ENCODE assay signal across 25 mouse cellular contexts in the genomic region with DNA sequence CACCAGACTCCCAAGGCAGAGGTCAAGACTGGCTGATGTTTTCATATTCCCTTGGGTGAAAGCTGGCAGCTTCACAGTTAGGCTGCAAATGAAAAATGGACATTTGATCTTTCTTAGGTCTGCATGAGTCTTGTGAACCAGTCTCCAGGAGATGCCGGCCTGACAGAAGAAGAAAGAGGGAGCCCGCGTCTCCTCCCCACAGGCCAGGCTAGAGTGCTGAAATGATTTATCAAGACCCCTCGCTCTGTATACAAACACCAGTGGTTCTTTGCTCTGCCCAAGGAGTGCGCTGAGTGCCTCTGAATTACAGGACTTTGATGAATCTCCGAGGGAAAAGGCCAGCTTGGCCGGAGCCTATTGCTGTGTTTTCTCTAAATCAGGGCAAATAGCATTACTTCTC.
A peak's percentile ranks its signal among the peaks of the same experiment; 100 is the strongest.
DNase-seq lines count a peak whose midpoint lies in the region; ATAC-seq lines count a peak whose summit lies in the region.
"Had no signal": no experiment of that assay in that cellular context is flagged by ENCODE, and none has a peak within 500 bp of the region (broad histone marks: within the 10 kb centered on the region; RNA-seq: fewer than 3 reads in every experiment).

No protein-coding gene starts in this region.

- WGBS in hindbrain, embryonic 11.5 days: 48% methylated on average over 7 of the region's 7 CpGs
- 59% methylated on average over 7 of the region's 7 CpGs for WGBS in hindbrain, embryonic 12.5 days
- WGBS in neural tube, embryonic 11.5 days: 43% methylated on average over 7 of the region's 7 CpGs

- ATAC-seq in hindbrain, embryonic 11.5 days (ENCODE audit: low FRiP score): no peak
- no peak for ATAC-seq in hindbrain, embryonic 12.5 days (ENCODE audit: low FRiP score)
- ATAC-seq in neural tube, embryonic 11.5 days (ENCODE audit: insufficient read depth, low FRiP score, low TSS enrichment): no peak
- ATAC-seq: forebrain, embryonic 15.5 days; midbrain, embryonic 15.5 days had no signal

- peak; percentile 5 for DNase-seq in hindbrain, embryonic 11.5 days (ENCODE audit: low spot score)
- peak; percentile 11 for DNase-seq in lung, postnatal 10 days
- no peak for DNase-seq in lung, adult 18-20 months
- DNase-seq in embryo, embryonic 10.5 days (ENCODE audit: low spot score): peak; percentile 50
- peak; percentile 24 for DNase-seq in neural tube, embryonic 11.5 days (ENCODE audit: low spot score)
- no peak for DNase-seq in gastrocnemius, postnatal 10 days
- DNase-seq: cerebellum, adult 2 months; cerebellum, postnatal 25 days; gastrocnemius, postnatal 14 days; heart, adult 11 months; heart, postnatal 10 days; kidney, adult 9 months; left cerebral cortex, postnatal 4 days; liver; thymus, adult 2 months had no signal

- no peak overlapping the region for H3K4me2 ChIP-seq in hindbrain, embryonic 11.5 days (replicated peaks; ENCODE audit: low read depth, low read length)
- H3K4me2 ChIP-seq in hindbrain, embryonic 12.5 days (replicated peaks): no peak overlapping the region
- no peak overlapping the region for H3K4me2 ChIP-seq in neural tube, embryonic 11.5 days (ENCODE audit: low read depth)
- H3K4me2 ChIP-seq: forebrain, embryonic 15.5 days; heart, embryonic 12.5 days; hindbrain, embryonic 14.5 days; liver, embryonic 15.5 days; midbrain, embryonic 15.5 days had no signal

- no peaks in the 10 kb centered on the region for H3K9me3 ChIP-seq in hindbrain, embryonic 11.5 days (ENCODE audit: control insufficient read depth, low read length)
- no peaks in the 10 kb centered on the region for H3K9me3 ChIP-seq in hindbrain, embryonic 12.5 days (replicated peaks)
- no peaks in the 10 kb centered on the region for H3K9me3 ChIP-seq in neural tube, embryonic 11.5 days (ENCODE audit: control insufficient read depth, low read length)
- H3K9me3 ChIP-seq: embryonic facial prominence, embryonic 10.5 days; forebrain, embryonic 15.5 days; heart, embryonic 12.5 days; liver, embryonic 15.5 days; midbrain, embryonic 15.5 days had no signal

- H3K4me3 ChIP-seq in hindbrain, embryonic 11.5 days (ENCODE audit: low read depth, low read length): no peak overlapping the region
- H3K4me3 ChIP-seq in hindbrain, embryonic 12.5 days: no peak overlapping the region
- H3K4me3 ChIP-seq in neural tube, embryonic 11.5 days (ENCODE audit: low read depth, low read length): no peak overlapping the region
- H3K4me3 ChIP-seq: embryonic facial prominence, embryonic 10.5 days; forebrain, embryonic 15.5 days; heart, embryonic 12.5 days; liver, embryonic 15.5 days; megakaryocyte, embryonic 14.5 days; midbrain, embryonic 15.5 days; myocyte had no signal

- H3K36me3 ChIP-seq in hindbrain, embryonic 11.5 days (ENCODE audit: control insufficient read depth, insufficient read depth, low read length): no peaks in the 10 kb centered on the region
- H3K36me3 ChIP-seq in hindbrain, embryonic 12.5 days: no peaks in the 10 kb centered on the region
- no peaks in the 10 kb centered on the region for H3K36me3 ChIP-seq in neural tube, embryonic 11.5 days (ENCODE audit: control insufficient read depth, insufficient read depth, low read length)
- H3K36me3 ChIP-seq: embryonic facial prominence, embryonic 10.5 days; forebrain, embryonic 15.5 days; heart, embryonic 12.5 days; liver, embryonic 15.5 days; midbrain, embryonic 15.5 days had no signal

- H3K27ac ChIP-seq in hindbrain, embryonic 11.5 days (ENCODE audit: low read depth, low read length): no peak overlapping the region
- no peak overlapping the region for H3K27ac ChIP-seq in hindbrain, embryonic 12.5 days
- H3K27ac ChIP-seq in neural tube, embryonic 11.5 days (ENCODE audit: low read depth, low read length): no peak overlapping the region
- H3K27ac ChIP-seq: embryonic facial prominence, embryonic 10.5 days; forebrain, embryonic 15.5 days; hindbrain, embryonic 14.5 days; liver, embryonic 15.5 days; midbrain, embryonic 15.5 days; stomach, postnatal 0 days had no signal

- no peaks in the 10 kb centered on the region for H3K4me1 ChIP-seq in hindbrain, embryonic 11.5 days (replicated peaks; ENCODE audit: control insufficient read depth, insufficient read depth, low read length)
- H3K4me1 ChIP-seq in hindbrain, embryonic 12.5 days: 0 out of 2 replicates have a peak, but pooled peaks cover 2% of the 10 kb centered on the region
- H3K4me1 ChIP-seq in neural tube, embryonic 11.5 days (ENCODE audit: control insufficient read depth, insufficient read depth, low read length): no peaks in the 10 kb centered on the region
- H3K4me1 ChIP-seq: embryonic facial prominence, embryonic 10.5 days; forebrain, embryonic 15.5 days; heart, embryonic 12.5 days; liver, embryonic 15.5 days; megakaryocyte, embryonic 14.5 days; midbrain, embryonic 15.5 days had no signal

- H3K9ac ChIP-seq in hindbrain, embryonic 11.5 days (ENCODE audit: low read depth, low read length): no peak overlapping the region
- H3K9ac ChIP-seq in hindbrain, embryonic 12.5 days: no peak overlapping the region
- no peak overlapping the region for H3K9ac ChIP-seq in neural tube, embryonic 11.5 days (ENCODE audit: low read length)
- H3K9ac ChIP-seq: forebrain, embryonic 15.5 days; heart, embryonic 12.5 days; hindbrain, embryonic 14.5 days; liver, embryonic 15.5 days; midbrain, embryonic 15.5 days had no signal

- H3K27me3 ChIP-seq in hindbrain, embryonic 11.5 days (ENCODE audit: control insufficient read depth, insufficient read depth, low read length): no peaks in the 10 kb centered on the region
- H3K27me3 ChIP-seq in hindbrain, embryonic 12.5 days: no peaks in the 10 kb centered on the region
- no peaks in the 10 kb centered on the region for H3K27me3 ChIP-seq in neural tube, embryonic 11.5 days (ENCODE audit: control insufficient read depth, insufficient read depth, low read length)
- H3K27me3 ChIP-seq: forebrain, embryonic 15.5 days; heart, embryonic 12.5 days; liver, embryonic 15.5 days; megakaryocyte, embryonic 14.5 days; midbrain, embryonic 15.5 days had no signal

Comparison
In these comparisons a context has a peak if more than half of its experiments do, and no peak if none do; other contexts are left out.
1. DNase-seq: peak in hindbrain, embryonic 11.5 days (single experiment), lung, postnatal 10 days (single experiment), embryo, embryonic 10.5 days (single experiment) and neural tube, embryonic 11.5 days (single experiment); none in lung, adult 18-20 months (0 of 2) and gastrocnemius, postnatal 10 days (single experiment).